Mouse (Mus musculus) monocyte, adult 2 months (primary cell): Measurements from ENCODE around the gene Gm20877.
"Not testable (repeated sequence)": the region's sequence is repeated elsewhere in the genome, so short reads cannot be mapped to it uniquely, and the experiment has no call there.

Experiments
- DNase-seq, 2 experiments: peaks; one replicate each; pipeline ENCODE4 v3.0.0; 2022; ENCODE audit warnings: low spot score in 2 of 2, low read depth in 1 of 2

Gm20877 gene

GRCm38 (mm10) chrY:17093573-17093972 is at the start of gene Gm20877:
TSS of gene Gm20877 (plus strand) at chrY:17093873.
- not testable (repeated sequence) for DNase-seq
